Mouse (Mus musculus) heart, postnatal 14 days (tissue): ENCODE data around the gene B3gnt3. TPM values are rescaled to one million over a fixed set of nuclear protein-coding genes. Genes with fewer than 3 reads are reported as not detected.
A peak's percentile ranks its signal among the peaks of the same experiment; 100 is the strongest.
"Not testable (repeated sequence)": the region's sequence is repeated elsewhere in the genome, so short reads cannot be mapped to it uniquely, and the experiment has no call there.

Experiments used
- DNase-seq, 2 experiments: peaks; one replicate each; pipeline ENCODE4 v3.0.0; 2021 to 2022
- intact Hi-C: fragments of 180-260 bp; cut with DNase I; formaldehyde crosslinking; loops from one replicate; pipeline ENCODE4 v1.15.1; 2025
- long read RNA-seq, 2 experiments: library from polyadenylated mRNA; stranded (forward); transcript quantifications; one replicate each; pipeline ENCODE4 v2.0.0; 2021
- total RNA-seq, 2 experiments: library from RNA; stranded (reverse); gene quantifications; 2 replicates each; pipeline ENCODE4 v1.2.3; 2021

The B3gnt3 gene
- 10 to 100 TPM in 1 of 2 experiments, 1 to 10 TPM in 1; 9.4 to 11.4 TPM for total RNA-seq
- long read RNA-seq, experiment 1, transcript B3gnt3-201 (3 exons, 3,055 nt) = major isoform, 19 of 28 reads
- long read RNA-seq, experiment 1, partial matches to known transcripts = 1 of 28 reads
- long read RNA-seq, experiment 1, other reads (novel, unspliced or antisense) = 8 of 28 reads
- long read RNA-seq, experiment 2, transcript B3gnt3-201 (3 exons, 3,055 nt) = major isoform, 24 of 32 reads
- long read RNA-seq, experiment 2, partial matches to known transcripts = 1 of 32 reads
- long read RNA-seq, experiment 2, other reads (novel, unspliced or antisense) = 7 of 32 reads

GRCm38 (mm10) chr8:71701414-71702086 is at the start of gene B3gnt3:
TSS of gene B3gnt3 (minus strand) at chr8:71701789.
- intact Hi-C loops = no loop called here

DNA sequence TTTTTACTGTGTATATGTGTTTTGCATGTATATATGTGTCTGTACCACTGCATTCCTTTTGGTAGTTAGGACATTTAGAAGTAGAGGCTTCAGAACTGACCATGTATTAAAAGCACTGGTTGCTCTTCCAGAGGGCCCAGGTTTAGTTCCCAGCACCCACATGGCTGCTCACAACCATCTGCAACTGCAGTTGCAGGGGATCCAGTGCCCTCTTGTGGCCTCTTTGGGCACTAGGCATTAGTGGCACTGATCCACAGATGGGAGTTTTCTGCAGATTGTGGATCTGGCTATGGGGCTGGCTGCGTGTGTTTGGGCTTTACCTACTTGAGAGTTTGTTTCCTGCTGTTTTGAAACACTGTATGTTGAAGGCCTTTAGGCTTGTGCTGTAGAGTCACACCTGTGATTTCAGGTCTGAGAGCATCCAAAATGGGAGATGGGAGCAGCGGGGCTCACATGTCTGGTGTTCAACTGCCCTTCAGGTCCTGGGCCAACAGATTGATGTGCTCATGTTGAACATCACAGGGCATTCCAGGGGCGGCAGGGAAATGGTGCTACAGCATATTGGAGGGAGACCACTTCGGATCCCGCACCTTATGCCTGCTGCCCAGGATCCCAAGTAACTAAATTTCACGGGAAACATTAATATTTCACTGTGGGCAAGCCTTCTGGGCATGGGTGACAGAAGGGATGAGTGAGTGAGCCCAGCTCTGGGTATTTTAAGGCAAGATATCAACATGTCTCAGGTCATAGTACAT is 47.9 kb upstream of the B3gnt3 start:
- DNase-seq, intact Hi-C loops: not testable (repeated sequence)

More at GRCm38 (mm10) chr8:71701414-71702086, at the start of gene B3gnt3:
- DNase-seq = no peak

DNA sequence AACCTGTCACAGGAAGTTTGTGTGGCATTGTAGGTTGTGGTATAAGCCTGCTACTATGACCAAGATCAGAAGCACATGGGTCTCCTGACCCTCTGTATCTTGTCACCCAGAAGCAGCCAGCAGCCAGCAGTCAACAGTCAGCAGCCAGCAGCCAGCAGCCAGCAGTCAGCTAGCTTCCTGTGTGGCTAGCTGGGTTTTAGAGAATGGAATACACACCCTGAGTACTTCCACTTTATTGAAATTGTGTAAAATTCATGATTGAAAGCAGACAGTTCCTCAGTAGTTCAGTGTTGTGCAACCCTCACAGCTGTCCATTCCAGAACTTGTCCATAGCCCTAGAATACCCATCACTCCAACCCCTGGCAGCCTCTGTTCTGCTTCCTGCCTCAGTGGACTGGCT is 45.5 kb upstream of the B3gnt3 start:
- DNase-seq, intact Hi-C loops: not testable (repeated sequence)

GRCm38 (mm10) chr8:71745322-71745721 is 43.7 kb upstream of the B3gnt3 start:
- DNase-seq = no peak
- intact Hi-C loops = no loop called here

DNA sequence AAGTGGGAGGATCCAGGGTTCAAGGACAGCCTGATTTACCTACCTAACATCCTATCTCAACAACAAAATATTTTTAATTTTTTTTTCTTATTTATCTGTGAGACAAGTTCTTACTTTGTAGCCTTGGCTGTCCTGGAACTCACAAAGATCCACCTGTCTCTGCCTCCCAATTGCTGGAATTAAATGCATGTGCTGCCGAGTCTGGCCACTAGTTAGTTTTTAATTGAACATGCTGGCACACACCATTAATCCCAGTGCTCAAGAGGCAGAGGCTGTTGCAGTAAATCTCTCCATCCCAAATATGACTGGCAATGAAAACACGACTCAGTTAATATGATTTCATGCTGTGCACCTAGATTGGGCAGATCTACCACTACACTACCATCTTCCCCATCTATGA is 41.2 kb upstream of the B3gnt3 start:
- DNase-seq = no peak
- intact Hi-C loops = loop anchor here (5.0 kb wide), 1 partner anchor 475 kb away; no protein-coding TSS in a partner anchor

GRCm38 (mm10) chr8:71741687-71742114 is 40.1 kb upstream of the B3gnt3 start:
- intact Hi-C loops = loop anchor here (5.0 kb wide), 1 partner anchor 474 kb away; no protein-coding TSS in a partner anchor
- no peak for DNase-seq

- DNase-seq = no peak
- intact Hi-C loops = loop anchor here (5.0 kb wide), 1 partner anchor 474 kb away; no protein-coding TSS in a partner anchor
Measured at GRCm38 (mm10) chr8:71741226-71741625, 39.6 kb upstream of the B3gnt3 start.

GRCm38 (mm10) chr8:71738316-71738715 is 36.7 kb upstream of the B3gnt3 start:
- intact Hi-C loops = loop anchor here (5.0 kb wide), 1 partner anchor 456 kb away; no protein-coding TSS in a partner anchor
- DNase-seq = not testable (repeated sequence)

- intact Hi-C loops = loop anchor here (2.0 kb wide), 1 partner anchor 23 kb away; no protein-coding TSS in a partner anchor
- peak; percentile 57 to 67 for DNase-seq
Measured at GRCm38 (mm10) chr8:71731652-71732230, 30.2 kb upstream of the B3gnt3 start.

GRCm38 (mm10) chr8:71728826-71729620 is 27.4 kb upstream of the B3gnt3 start:
- DNase-seq = no peak
- intact Hi-C loops = no loop called here

DNA sequence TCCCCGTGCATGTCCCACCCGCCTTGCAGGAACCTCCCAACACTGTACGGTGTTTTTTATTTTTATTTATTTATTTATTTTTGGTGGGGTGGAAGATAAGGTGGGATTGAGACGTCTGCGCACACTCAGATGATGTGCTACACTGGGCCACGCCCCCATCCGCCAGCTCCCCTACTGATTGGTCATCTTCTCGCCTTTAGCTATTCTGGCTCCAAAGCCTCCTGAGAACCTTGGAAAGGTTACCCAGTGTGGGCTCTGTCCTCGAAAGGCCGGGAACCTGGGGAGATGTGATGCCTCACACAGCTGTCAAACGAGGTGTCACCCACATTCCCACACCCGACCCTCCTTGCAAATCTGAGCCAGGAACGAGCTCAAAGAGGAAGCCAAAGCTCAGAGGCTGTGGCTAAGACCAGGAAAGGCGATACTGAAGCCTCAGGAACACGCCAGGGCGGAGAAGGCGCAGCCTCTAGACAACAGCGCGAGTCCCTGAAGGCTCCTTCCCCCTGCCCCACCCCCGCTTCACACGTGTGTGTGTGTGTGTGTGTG is 26.7 kb upstream of the B3gnt3 start:
- intact Hi-C loops = no loop called here
- DNase-seq = no peak

- DNase-seq = peak; percentile 61 to 73
- intact Hi-C loops = no loop called here
Measured at GRCm38 (mm10) chr8:71725122-71725924, 23.7 kb upstream of the B3gnt3 start, which contains the start of gene Fcho1. TSS of gene Fcho1 (minus strand) at chr8:71725716.

DNA sequence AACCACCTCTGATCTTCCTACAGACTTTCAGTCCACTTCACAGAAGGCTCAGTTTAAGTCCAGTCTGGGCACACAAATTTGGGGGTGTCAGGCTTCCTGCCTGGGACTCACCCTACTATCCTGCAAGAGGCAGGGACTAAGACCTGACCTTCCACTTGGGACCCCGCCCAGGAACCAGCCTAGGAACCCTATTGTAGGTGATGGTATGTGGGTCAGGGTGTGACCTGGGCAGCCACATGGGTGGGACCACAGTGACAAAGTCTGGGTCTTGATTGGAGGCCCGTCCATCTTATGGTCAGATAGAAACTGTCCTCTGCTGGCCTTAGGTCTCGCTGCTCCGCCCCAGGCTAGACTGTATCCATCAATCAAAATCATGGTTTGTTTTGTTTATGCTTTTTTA is 22.8 kb upstream of the B3gnt3 start:
- intact Hi-C loops = no loop called here

DNA sequence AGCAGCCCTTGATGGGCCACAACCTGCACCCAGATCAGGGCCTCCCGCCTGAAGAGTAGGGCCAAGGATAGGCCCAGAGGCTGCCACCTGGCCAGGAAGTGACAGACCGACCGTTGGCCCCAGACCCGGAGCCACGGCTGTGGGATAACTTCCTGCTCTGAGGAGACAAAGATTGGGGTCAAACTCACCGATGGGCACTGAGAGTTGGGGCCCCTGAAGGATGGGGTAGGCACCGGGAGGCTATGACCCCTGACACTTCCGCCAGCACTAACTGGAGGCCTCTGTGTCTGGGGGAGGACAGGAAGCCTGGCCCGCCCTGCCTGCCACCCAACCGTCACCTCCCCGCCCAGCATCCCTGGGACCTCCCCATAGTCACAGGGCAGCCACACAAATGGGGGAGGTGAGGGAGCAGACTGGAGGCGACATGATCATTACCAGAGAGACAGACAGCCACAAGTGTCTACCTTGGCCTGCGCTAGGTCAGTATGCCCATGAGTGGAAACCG is 21.5 kb upstream of the B3gnt3 start:
- intact Hi-C loops = no loop called here
- no peak for DNase-seq

More for the DNA sequence above, 22.8 kb upstream of the B3gnt3 start:
- no peak for DNase-seq

DNA sequence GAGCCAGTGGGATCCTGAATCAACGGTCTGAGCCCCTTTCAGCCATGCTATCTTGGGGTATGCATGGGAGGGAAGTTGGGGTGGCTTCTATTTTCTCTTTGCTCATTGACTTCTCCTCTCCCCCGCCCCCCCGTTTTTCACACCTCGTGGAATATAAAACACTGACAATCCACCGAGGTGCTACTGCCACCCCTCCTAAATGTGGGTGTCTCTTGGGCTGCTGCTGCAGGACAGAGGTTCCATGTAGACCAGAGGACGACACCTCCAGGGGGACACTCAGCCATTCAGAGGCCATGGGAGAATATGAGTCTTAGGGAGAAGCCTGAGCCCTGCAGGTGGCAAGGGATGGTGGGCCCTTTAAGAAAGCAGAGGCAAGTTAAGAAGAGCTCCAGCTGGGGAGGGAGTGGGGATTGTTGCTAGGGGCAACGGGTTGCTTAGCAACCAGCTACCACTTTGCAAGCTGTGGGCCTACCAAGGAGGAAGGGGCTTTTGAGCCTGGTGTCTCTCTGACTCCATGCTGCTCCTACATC is 18.4 kb upstream of the B3gnt3 start:
- DNase-seq = no peak
- intact Hi-C loops = no loop called here

DNA sequence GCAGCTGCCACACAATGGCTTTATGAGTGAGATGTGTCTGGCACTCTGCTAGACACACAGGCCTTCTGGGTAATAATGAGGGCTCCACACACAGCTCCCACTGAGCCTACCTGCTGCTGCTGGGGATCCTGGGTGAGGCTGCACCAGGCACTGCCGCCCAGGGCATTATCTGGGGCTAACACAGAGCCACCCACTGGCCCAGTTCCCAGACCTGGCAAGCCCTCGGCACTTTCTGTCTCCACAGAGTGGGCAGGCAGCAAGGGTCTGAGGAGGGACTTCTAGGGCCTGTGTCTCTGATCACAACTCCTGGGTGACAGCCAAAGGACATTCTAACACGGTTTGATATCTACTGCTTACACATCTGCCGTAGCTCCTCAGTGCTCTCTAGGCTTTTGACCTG is 17.6 kb upstream of the B3gnt3 start:
- peak; percentile 59 to 70 for DNase-seq
- intact Hi-C loops = no loop called here

DNA sequence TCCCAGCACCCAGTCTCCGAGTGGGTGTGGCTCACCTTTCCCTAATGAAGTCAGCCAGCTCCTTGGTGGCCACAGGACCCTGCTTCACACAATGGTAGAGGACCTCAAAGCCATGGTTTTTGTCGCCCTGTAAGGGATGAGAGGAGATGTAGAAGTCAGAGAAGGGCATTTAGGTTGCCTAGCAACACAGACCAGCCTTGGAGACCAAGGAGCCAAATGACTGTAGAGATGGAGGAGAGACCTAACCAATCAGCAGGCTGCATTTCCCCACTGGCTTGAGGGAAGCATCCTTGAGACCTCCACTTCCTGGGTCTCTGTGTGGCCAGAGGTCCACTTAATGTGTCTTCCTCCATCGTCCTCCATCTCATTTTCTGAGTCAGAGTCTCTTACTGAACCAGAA is 16.7 kb upstream of the B3gnt3 start:
- intact Hi-C loops = no loop called here
- no peak for DNase-seq

DNA sequence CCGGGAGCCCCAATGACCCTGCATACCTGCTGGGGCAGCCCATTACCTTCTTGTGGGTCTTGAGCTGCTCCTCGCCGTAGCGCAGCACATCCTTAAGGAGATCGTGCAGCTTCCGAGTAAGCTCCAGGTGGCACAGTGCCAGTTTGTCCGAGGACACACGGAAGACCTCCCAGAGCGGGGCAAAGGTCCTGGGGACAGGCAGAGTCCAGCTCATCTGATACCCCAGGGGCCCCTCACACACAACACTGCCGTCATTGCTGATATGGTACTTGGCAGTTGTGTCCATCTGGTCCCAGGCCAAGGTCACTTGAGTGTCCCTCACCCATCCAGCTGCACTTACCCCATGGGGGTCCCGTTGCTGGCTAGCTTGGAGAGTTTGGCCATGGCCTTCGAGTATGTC is 15.5 kb upstream of the B3gnt3 start:
- intact Hi-C loops = no loop called here
- DNase-seq = no peak
